Mouse (Mus musculus): ENCODE data around the gene 5730409E04Rik. TPM values are rescaled to one million over a fixed set of nuclear protein-coding genes. Genes with fewer than 3 reads are reported as not detected.

The 5730409E04Rik gene
- polyA plus RNA-seq, 1 experiment from 2014 or later = 7.2 TPM

DNA sequence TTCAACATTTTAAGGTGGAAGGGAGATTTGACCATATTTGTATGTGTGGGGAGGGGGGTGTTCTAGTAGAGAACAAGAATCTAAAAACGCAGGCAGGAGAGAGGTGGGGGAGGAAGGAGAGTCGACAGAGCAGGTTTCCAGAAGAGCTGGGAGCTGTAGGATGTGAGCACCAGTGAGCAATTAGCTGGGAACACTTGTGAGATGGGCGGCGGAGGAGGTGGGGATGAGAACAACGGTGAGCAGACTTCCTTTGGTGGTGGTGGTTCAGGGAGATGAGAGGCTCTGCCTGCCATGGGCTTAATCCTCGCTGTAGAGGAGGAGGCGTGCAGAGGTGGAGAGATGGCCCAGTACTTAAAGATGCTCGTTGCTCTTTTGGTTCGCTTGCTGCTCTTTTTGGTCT, 32.3 kb downstream of the 5730409E04Rik start:
- peaks cover 6% of the 10 kb centered on the region; the same call in 1 of the 2 replicates for H3K4me1 ChIP-seq (replicated peaks)
- 40% methylated on average over 9 of the region's 9 CpGs for WGBS

DNA sequence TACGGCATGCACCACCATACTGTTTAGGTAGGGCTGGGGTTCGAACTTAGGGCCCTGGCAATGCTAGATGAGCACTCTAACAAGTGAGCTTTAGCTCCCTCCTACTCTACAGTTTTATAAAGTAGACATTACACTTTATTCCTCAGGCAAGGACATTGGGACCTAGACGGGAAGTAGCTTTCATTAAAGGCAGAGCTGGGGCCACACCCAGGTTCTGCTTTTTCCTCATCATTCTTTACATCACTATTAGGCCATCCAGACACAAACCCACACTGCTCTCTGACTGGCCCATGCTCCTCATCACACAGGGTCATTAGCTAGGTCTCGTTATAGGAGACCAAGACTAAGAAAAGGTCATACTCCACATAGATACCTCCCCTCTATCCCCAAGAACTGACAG, 34.2 kb downstream of the 5730409E04Rik start:
- Histone ChIP-seq H3K27me3 (no peaks in the 10 kb centered on the region), H3K4me3 (no peak overlapping the region), H3K4me1 (replicated peaks) (peaks cover 11% of the 10 kb centered on the region), H3K36me3 (no peaks in the 10 kb centered on the region), H3K4me2 (no peak overlapping the region), H3K27ac (replicated peaks) (no peak overlapping the region), H3K9me3 (no peaks in the 10 kb centered on the region), H3K9ac (no peak overlapping the region)
- 69% methylated on average over 4 of the region's 4 CpGs for WGBS
- no peak for ATAC-seq (ENCODE audit: low read depth)

More for the DNA sequence above, 32.3 kb downstream of the 5730409E04Rik start:
- Histone ChIP-seq H3K4me2 (no peak overlapping the region), H3K4me3 (no peak overlapping the region), H3K36me3 (no peaks in the 10 kb centered on the region), H3K27me3 (peaks cover 2% of the 10 kb centered on the region; the same call in 1 of the 2 replicates), H3K9ac (no peak overlapping the region), H3K9me3 (no peaks in the 10 kb centered on the region), H3K27ac (replicated peaks) (no peak overlapping the region)
- ATAC-seq (ENCODE audit: low read depth) = no peak

DNA sequence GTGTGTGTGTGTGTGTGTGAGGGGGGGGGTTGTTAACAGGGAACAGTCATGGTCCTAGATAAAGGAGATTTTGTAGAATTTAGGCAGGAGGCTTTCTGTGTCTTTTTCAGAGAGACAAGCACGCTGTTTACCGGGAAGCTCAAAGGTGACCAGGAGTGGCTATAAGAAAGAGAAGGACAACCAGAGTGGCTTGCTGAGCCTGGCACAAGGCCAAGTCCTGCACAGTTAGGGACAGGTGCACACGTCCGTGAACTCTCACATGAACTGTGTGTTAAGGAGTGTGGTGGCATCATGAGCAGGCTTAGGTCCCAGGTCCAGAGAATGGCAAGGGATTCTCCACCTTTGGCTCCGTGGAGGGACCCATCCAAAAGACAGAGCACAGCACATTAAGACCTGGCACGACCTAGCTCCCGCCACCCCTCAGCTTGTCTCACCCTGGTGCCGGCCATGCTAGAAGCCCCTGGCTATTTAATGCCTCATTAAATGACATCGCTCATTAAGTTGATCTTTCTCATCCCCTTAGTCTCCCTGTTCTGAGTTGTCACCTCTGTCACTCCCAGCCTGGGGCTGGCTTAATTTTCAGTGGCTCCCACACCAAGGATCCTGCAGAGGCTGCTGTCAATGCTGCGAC, 34.8 kb downstream of the 5730409E04Rik start:
- Histone ChIP-seq H3K4me2 (no peak overlapping the region), H3K27ac (replicated peaks) (no peak overlapping the region), H3K9me3 (no peaks in the 10 kb centered on the region), H3K27me3 (no peaks in the 10 kb centered on the region), H3K9ac (no peak overlapping the region), H3K4me3 (no peak overlapping the region), H3K4me1 (replicated peaks) (peaks cover 17% of the 10 kb centered on the region), H3K36me3 (no peaks in the 10 kb centered on the region)
- 55% methylated on average over 10 of the region's 10 CpGs for WGBS
- no peak for ATAC-seq (ENCODE audit: low read depth)

- WGBS = 31% methylated on average over 24 of the region's 24 CpGs
- Histone ChIP-seq H3K27ac (replicated peaks) (peak overlapping the region; percentile 66), H3K4me3 (no peak overlapping the region), H3K9me3 (no peaks in the 10 kb centered on the region), H3K9ac (no peak overlapping the region), H3K4me2 (peak overlapping the region; percentile 31), H3K4me1 (replicated peaks) (peaks cover 18% of the 10 kb centered on the region), H3K36me3 (no peaks in the 10 kb centered on the region), H3K27me3 (0 out of 2 replicates have a peak, but pooled peaks cover 1% of the 10 kb centered on the region)
- peak; percentile 68; the same call in 1 of the 2 replicates for ATAC-seq (ENCODE audit: low read depth)
Observed at GRCm38 (mm10) chr4:126647996-126648910, 38.6 kb downstream of the 5730409E04Rik start.

DNA sequence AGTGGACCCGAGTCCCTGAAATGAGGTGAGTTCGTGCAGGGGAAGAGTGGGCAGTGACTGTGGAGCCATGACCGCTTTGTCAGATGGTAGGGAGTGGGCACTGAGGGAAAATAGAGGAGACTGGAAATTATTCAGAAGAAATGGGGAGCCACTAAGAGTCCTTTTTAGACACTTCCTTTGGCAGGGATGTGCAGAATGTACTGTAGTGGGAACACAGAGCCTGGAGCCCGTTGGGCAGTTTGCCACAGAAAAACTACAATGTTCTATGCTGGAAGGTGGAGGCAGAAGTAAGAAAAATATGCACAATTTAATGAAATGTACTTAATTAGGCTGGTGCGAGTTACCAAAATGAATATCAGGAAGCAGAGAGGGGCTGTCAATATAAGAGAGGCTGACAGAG, 43.5 kb downstream of the 5730409E04Rik start:
- Histone ChIP-seq H3K9me3 (no peaks in the 10 kb centered on the region), H3K27ac (replicated peaks) (no peak overlapping the region), H3K4me2 (no peak overlapping the region), H3K9ac (no peak overlapping the region), H3K27me3 (peaks cover 15% of the 10 kb centered on the region), H3K4me3 (no peak overlapping the region), H3K36me3 (no peaks in the 10 kb centered on the region), H3K4me1 (replicated peaks) (peaks cover 13% of the 10 kb centered on the region)
- no peak for ATAC-seq (ENCODE audit: low read depth)
- 90% methylated on average over 5 of the region's 5 CpGs for WGBS

GRCm38 (mm10) chr4:126655356-126655755, 45.7 kb downstream of the 5730409E04Rik start:
- 17% methylated on average over 9 of the region's 9 CpGs for WGBS
- no peak for ATAC-seq (ENCODE audit: low read depth)
- Histone ChIP-seq H3K27me3 (peaks cover 18% of the 10 kb centered on the region), H3K4me3 (no peak overlapping the region), H3K9me3 (no peaks in the 10 kb centered on the region), H3K4me2 (no peak overlapping the region), H3K9ac (no peak overlapping the region), H3K36me3 (no peaks in the 10 kb centered on the region), H3K27ac (replicated peaks) (no peak overlapping the region), H3K4me1 (replicated peaks) (no peaks in the 10 kb centered on the region)

- Histone ChIP-seq H3K27me3 (peaks cover 13% of the 10 kb centered on the region), H3K9ac (no peak overlapping the region), H3K9me3 (no peaks in the 10 kb centered on the region), H3K27ac (replicated peaks) (no peak overlapping the region), H3K36me3 (no peaks in the 10 kb centered on the region), H3K4me3 (no peak overlapping the region), H3K4me2 (no peak overlapping the region), H3K4me1 (replicated peaks) (no peaks in the 10 kb centered on the region)
- ATAC-seq (ENCODE audit: low read depth) = no peak
- WGBS = 75% methylated on average over 7 of the region's 7 CpGs
Observed at GRCm38 (mm10) chr4:126661249-126661648, 51.6 kb downstream of the 5730409E04Rik start.

Small RNA genes lying within 50 kb of the gene (microRNA-seq; reads per million reads assigned to microRNA genes)
- 0.44 reads per million for gene Mir7119

Other genes starting within 250 kb of the 5730409E04Rik start
- gene Ago3, start 180.3 kb upstream of the 5730409E04Rik start, polyA plus RNA-seq (2015; fragmentation: Nextera tagmentation; extraction: Ambion mirVana) = 16.5 and 17.4 TPM in 2 replicates
- 11.5 and 12.1 TPM in 2 replicates for gene Ago1, start 141.2 kb upstream of the 5730409E04Rik start, polyA plus RNA-seq (2015; fragmentation: Nextera tagmentation; extraction: Ambion mirVana)
- gene Ago4, start 76.3 kb upstream of the 5730409E04Rik start, polyA plus RNA-seq (2015; fragmentation: Nextera tagmentation; extraction: Ambion mirVana) = 8.7 and 9.1 TPM in 2 replicates
- gene Clspn, start 52.9 kb upstream of the 5730409E04Rik start, polyA plus RNA-seq (2015; fragmentation: Nextera tagmentation; extraction: Ambion mirVana) = 6.5 and 8.6 TPM in 2 replicates
- 464 and 490 TPM in 2 replicates for gene Psmb2, start 67.8 kb downstream of the 5730409E04Rik start, polyA plus RNA-seq (2015; fragmentation: Nextera tagmentation; extraction: Ambion mirVana)
- gene Tfap2e, start 126.4 kb downstream of the 5730409E04Rik start, polyA plus RNA-seq (2015; fragmentation: Nextera tagmentation; extraction: Ambion mirVana) = 0.18 TPM in 1 of 2 replicates, not detected in the other
- 85.3 and 86.7 TPM in 2 replicates for gene Ncdn, start 143.6 kb downstream of the 5730409E04Rik start, polyA plus RNA-seq (2015; fragmentation: Nextera tagmentation; extraction: Ambion mirVana)
- 38.3 and 41.3 TPM in 2 replicates for gene AU040320, start 143.7 kb downstream of the 5730409E04Rik start, polyA plus RNA-seq (2015; fragmentation: Nextera tagmentation; extraction: Ambion mirVana)

Measured in neural tube, embryonic 13.5 days (tissue).